Mouse (Mus musculus) forebrain, postnatal 0 days (tissue): ENCODE measurements at regions not wholly inside any gene's neighbourhood (a gene's known extent, or its start where the extent isn't known, plus 50 kb on each side); places are given as distances from the start of the nearest gene placed in this dataset.
A peak's percentile ranks its signal among the peaks of the same experiment; 100 is the strongest.

Source experiments
- ATAC-seq: fragments of 200-750 bp; cut with Nextera tagmentation; 2 replicates; pipeline ENCODE4 v1.8.0; 2017; ENCODE audit warnings: mild to moderate bottlenecking, moderate library complexity
- DNase-seq: peaks from one replicate; pipeline ENCODE4 v3.0.0-alpha.2; 2015
- H3K27ac ChIP-seq: fragments of 300-500 bp; sonication (generic); 2 replicates; pipeline ENCODE4 v1.5.1; 2014; ENCODE audit warnings: low read depth, mild to moderate bottlenecking, antibody characterized with exemption, low read length, moderate library complexity, mixed read lengths
- H3K27me3 ChIP-seq: fragments of 300-500 bp; sonication (generic); 2 replicates; pipeline ENCODE4 v1.6.1; 2014; ENCODE audit warnings: mild to moderate bottlenecking, low read length, mixed read lengths; ENCODE audit not compliant: insufficient read depth
- H3K36me3 ChIP-seq: fragments of 300-500 bp; sonication (generic); 2 replicates; pipeline ENCODE4 v1.6.1; 2014; ENCODE audit warnings: mild to moderate bottlenecking, moderate library complexity; ENCODE audit not compliant: insufficient read depth
- H3K4me1 ChIP-seq: fragments of 300-500 bp; sonication (generic); 2 replicates; pipeline ENCODE4 v1.6.1; 2014; ENCODE audit warnings: antibody characterized with exemption; ENCODE audit not compliant: insufficient read depth
- H3K4me2 ChIP-seq: fragments of 300-500 bp; sonication (generic); 2 replicates; pipeline ENCODE4 v1.6.1; 2014; ENCODE audit warnings: low read depth, mild to moderate bottlenecking, moderate library complexity
- H3K4me3 ChIP-seq: fragments of 300-500 bp; sonication (generic); 2 replicates; pipeline ENCODE4 v1.5.1; 2014; ENCODE audit warnings: low read depth, low read length, mixed read lengths
- H3K9ac ChIP-seq: fragments of 300-500 bp; sonication (generic); 2 replicates; pipeline ENCODE4 v1.6.1; 2014; ENCODE audit warnings: mild to moderate bottlenecking
- H3K9me3 ChIP-seq: fragments of 300-500 bp; sonication (generic); 2 replicates; pipeline ENCODE4 v1.6.1; 2016; ENCODE audit warnings: low read length
- CTCF ChIP-seq: sonication (generic); IDR thresholded peaks from 2 replicates; pipeline ENCODE4 v1.5.1; 2016; ENCODE audit warnings: antibody characterized with exemption, control low read depth, low read depth
- WGBS: fragments of 180-500 bp; shearing (Covaris S2); extraction: QIAGEN DNeasy Blood & Tissue Kit; methylation state at CpG from one replicate; pipeline ENCODE4 v1.1.7; 2014; 5-methylcytosine and 5-hydroxymethylcytosine counted together

DNA sequence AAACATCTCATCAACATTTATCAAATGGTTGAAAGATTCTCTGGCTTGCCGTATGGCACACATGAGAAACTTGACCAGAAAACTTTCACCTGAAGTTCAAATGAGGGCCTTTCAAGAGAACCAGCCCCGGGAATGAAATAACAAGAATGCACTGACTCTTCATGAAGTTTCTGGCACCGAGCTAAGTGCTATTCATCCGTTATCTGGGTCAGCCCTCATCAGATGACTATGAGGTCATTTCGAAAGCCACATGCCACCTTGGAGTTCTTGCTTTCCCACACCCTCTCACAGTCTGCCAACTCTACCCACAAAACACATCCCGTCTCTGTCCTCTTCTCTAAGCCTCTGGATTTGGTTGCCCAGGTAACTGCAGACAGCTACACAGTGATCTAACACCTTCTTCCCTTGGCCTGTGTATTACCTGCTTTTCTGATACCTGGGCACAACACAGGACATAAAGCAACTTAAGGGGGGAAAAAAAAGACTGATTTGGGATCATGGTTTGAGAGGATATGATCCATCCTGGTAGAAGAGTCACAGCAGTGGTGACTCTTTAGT, 177.4 kb upstream of the Rad23b start:
- no peak overlapping the region for H3K9ac ChIP-seq
- ATAC-seq (no peak), DNase-seq (no peak)
- no peak for TF ChIP-seq CTCF
- no peaks in the 10 kb centered on the region for H3K4me1 ChIP-seq
- no peaks in the 10 kb centered on the region for H3K36me3 ChIP-seq
- H3K27ac ChIP-seq: no peak overlapping the region
- H3K4me2 ChIP-seq: no peak overlapping the region
- no peaks in the 10 kb centered on the region for H3K9me3 ChIP-seq
- H3K27me3 ChIP-seq: no peaks in the 10 kb centered on the region
- WGBS: 85% methylated on average over 6 of the region's 6 CpGs
- H3K4me3 ChIP-seq: no peak overlapping the region

DNA sequence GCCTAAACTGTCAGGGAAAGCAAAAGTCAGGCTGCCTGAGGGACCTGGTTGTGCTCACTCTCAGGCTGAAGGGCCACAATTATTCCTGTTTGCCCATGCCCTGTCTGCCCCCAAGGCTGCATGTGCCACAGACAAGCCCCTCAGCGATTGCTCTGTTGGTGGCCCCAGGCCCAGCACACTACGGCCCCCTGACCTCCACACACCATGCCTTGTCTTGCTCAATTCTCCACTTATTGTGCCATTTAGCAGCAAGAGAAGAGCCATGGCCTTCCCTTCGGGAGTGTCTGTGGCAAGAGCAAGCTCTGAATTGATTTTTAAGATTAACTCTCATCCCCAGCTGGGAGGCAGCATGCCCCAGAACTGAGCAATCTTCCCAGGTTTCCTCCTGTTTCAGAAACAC, 173.8 kb upstream of the Rad23b start:
- no peak for TF ChIP-seq CTCF
- H3K4me1 ChIP-seq: no peaks in the 10 kb centered on the region
- no peak overlapping the region for H3K4me2 ChIP-seq
- no peak for DNase-seq
- no peaks in the 10 kb centered on the region for H3K36me3 ChIP-seq
- H3K9ac ChIP-seq: no peak overlapping the region
- 75% methylated on average over 3 of the region's 3 CpGs for WGBS
- ATAC-seq: no peak
- no peaks in the 10 kb centered on the region for H3K27me3 ChIP-seq
- H3K4me3 ChIP-seq: no peak overlapping the region
- no peaks in the 10 kb centered on the region for H3K9me3 ChIP-seq
- H3K27ac ChIP-seq: no peak overlapping the region

DNA sequence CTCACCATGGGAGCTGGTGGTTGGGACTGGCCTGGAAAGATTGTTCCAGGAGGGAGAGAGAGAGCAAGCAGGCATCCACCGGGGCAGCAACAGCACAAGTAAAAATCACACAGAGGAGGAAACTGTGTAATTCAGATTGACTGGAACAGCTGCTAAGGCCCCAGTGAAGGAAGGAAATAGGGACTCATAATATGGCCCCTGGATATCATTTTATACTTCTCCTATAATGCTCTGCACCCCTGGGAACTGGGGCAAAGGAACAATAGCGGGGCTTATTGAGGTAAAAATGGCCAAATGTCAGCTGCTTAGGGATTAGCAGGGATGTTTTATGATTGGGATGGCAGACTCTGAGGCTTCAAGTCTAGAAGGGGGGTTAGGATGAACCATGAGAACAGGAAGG, 170.4 kb upstream of the Rad23b start:
- no peak for ATAC-seq
- no peak for DNase-seq
- no peak overlapping the region for H3K9ac ChIP-seq
- 90% methylated on average over 2 of the region's 2 CpGs for WGBS
- H3K36me3 ChIP-seq: no peaks in the 10 kb centered on the region
- H3K4me2 ChIP-seq: no peak overlapping the region
- H3K27me3 ChIP-seq: no peaks in the 10 kb centered on the region
- no peaks in the 10 kb centered on the region for H3K4me1 ChIP-seq
- TF ChIP-seq CTCF: no peak
- no peak overlapping the region for H3K4me3 ChIP-seq
- no peaks in the 10 kb centered on the region for H3K9me3 ChIP-seq
- H3K27ac ChIP-seq: no peak overlapping the region

DNA sequence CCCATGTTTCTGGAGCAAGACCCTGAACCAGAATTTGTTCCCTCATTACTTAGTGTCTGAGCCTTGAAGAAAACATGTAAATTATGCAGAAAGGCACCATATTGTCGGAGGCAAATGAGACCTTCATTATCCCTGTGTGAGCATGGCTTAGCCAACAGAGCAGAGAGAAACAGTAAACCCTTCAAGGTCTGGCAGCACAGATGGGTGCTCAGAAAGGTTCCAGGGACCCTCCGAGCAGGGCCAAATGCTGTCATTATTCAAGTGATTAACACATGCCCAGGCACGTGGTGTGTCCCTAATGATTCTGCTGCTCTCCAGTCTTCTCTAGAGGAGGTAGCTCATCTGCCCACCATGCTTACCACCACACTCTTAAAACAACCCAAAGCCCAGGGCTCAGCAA, 166.3 kb upstream of the Rad23b start:
- Histone ChIP-seq H3K9me3 (no peaks in the 10 kb centered on the region), H3K9ac (no peak overlapping the region), H3K27ac (no peak overlapping the region), H3K27me3 (no peaks in the 10 kb centered on the region), H3K4me2 (no peak overlapping the region), H3K4me3 (no peak overlapping the region), H3K4me1 (no peaks in the 10 kb centered on the region), H3K36me3 (no peaks in the 10 kb centered on the region)
- 52% methylated on average over 3 of the region's 3 CpGs for WGBS
- ATAC-seq (peak; percentile 91), DNase-seq (peak; percentile 55)
- no peak for TF ChIP-seq CTCF

DNA sequence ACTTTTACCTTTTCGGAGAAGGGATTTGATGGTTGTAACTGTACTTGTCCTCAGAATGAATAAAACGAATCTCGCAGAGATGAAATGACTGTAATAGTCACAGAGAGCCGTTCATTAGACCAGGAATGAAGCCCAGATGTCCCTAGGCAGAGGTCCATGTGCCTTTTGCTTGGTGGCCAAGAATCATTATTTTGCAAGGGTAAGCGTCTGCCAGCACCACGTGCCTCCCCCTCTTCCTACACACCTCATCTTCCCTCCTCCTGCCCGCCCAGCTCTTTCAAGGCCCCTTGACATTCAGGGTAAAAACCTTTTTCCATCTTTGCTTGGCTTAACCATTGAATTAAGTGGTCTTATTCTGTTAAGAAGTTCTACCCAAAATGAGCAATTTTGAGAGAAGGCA, 161.1 kb upstream of the Rad23b start:
- Histone ChIP-seq H3K9ac (no peak overlapping the region), H3K36me3 (no peaks in the 10 kb centered on the region), H3K4me2 (no peak overlapping the region), H3K27ac (no peak overlapping the region), H3K4me1 (no peaks in the 10 kb centered on the region), H3K9me3 (no peaks in the 10 kb centered on the region), H3K27me3 (no peaks in the 10 kb centered on the region), H3K4me3 (no peak overlapping the region)
- ATAC-seq: no peak
- no peak for TF ChIP-seq CTCF
- DNase-seq: no peak
- 62% methylated on average over 7 of the region's 7 CpGs for WGBS

DNA sequence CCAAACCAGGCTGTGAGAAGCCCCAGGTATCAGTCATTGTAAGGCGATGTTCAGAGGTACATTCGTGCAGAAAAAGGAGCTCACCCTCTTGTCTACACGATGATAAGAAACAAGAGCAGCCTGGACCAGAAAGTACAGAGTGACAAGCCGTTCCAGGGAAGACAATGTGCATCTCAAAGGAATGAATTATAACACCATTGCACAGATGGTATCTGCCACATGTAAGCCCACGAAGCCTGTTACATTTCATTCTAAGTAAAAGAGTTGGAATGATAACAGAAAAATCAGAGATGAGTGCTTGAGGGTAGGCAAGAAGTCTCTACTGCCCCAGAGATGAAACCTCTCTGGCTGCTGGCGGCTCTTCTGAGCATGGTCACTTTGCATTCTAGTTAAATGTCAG, 159.3 kb upstream of the Rad23b start:
- 66% methylated on average over 6 of the region's 6 CpGs for WGBS
- Histone ChIP-seq H3K4me2 (no peak overlapping the region), H3K9ac (no peak overlapping the region), H3K4me3 (no peak overlapping the region), H3K27me3 (no peaks in the 10 kb centered on the region), H3K27ac (no peak overlapping the region), H3K36me3 (no peaks in the 10 kb centered on the region), H3K9me3 (no peaks in the 10 kb centered on the region), H3K4me1 (no peaks in the 10 kb centered on the region)
- DNase-seq: peak; percentile 40
- ATAC-seq: peak; percentile 52; the same call in 1 of the 2 replicates
- no peak for TF ChIP-seq CTCF

DNA sequence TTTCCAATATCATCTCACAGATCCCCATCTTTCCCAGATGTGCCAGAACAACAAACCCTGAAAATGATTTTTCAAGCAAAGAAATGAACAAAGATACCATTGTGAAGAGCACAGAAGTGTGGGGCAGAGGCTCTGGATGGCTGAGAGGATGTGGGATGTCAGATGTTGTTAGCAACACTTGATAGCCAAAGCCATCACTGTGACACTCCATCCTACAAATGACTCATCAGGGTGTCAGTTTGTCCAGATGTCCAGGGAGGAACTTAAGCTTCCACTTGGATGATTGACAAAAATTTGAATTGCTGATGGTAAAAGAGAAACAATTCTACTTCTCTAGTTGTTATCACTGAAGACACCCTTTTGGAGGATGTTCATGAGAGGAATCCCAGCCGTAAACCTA, 155.8 kb upstream of the Rad23b start:
- H3K4me1 ChIP-seq: no peaks in the 10 kb centered on the region
- no peak overlapping the region for H3K4me3 ChIP-seq
- H3K9me3 ChIP-seq: no peaks in the 10 kb centered on the region
- H3K9ac ChIP-seq: no peak overlapping the region
- TF ChIP-seq CTCF: no peak
- H3K4me2 ChIP-seq: no peak overlapping the region
- H3K27ac ChIP-seq: no peak overlapping the region
- WGBS: 73% methylated on average over 1 of the region's 1 CpGs
- no peaks in the 10 kb centered on the region for H3K27me3 ChIP-seq
- no peak for ATAC-seq
- H3K36me3 ChIP-seq: no peaks in the 10 kb centered on the region
- DNase-seq: no peak

DNA sequence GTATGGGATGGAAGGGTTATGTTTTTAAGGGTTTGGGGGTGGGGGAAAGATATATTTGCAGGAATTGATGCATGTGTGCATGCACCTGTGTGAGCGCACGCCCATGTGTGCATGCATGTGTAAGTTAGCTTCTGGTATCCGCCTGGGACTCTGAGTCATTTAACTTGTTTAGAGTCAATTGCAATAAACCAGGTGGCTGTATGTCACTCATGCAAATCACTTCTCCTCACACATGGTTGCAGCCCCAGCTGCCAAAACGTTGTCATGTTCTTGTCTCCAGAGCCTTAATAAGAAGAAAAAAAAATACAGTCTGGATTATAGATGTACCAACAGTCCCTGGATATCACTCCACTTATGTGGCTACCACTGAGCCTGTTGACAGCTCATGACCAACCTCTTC, 155.3 kb upstream of the Rad23b start:
- Histone ChIP-seq H3K9ac (no peak overlapping the region), H3K4me3 (no peak overlapping the region), H3K4me1 (no peaks in the 10 kb centered on the region), H3K4me2 (no peak overlapping the region), H3K36me3 (no peaks in the 10 kb centered on the region), H3K9me3 (no peaks in the 10 kb centered on the region), H3K27me3 (no peaks in the 10 kb centered on the region), H3K27ac (no peak overlapping the region)
- ATAC-seq (peak; percentile 83), DNase-seq (peak; percentile 70)
- WGBS: 54% methylated on average over 4 of the region's 4 CpGs
- TF ChIP-seq CTCF: no peak
